Mouse (Mus musculus) mature B cell (primary cell): ENCODE results near the gene Rac2.

Experiments
- in situ Hi-C: fragments of 300-500 bp; cut with MboI; formaldehyde crosslinking; loops from 2 replicates; pipeline ENCODE4 v1.14.3; 2019

Rac2 gene

GRCm38 (mm10) chr15:78547415-78548335 lies 24.9 kb downstream of the Rac2 start:
- in situ Hi-C loops = no loop called here

- in situ Hi-C loops = no loop called here
Measured at GRCm38 (mm10) chr15:78546060-78546459, 26.5 kb downstream of the Rac2 start.

- in situ Hi-C loops = no loop called here
Measured at GRCm38 (mm10) chr15:78544561-78545001, 28.0 kb downstream of the Rac2 start, which contains the start of gene Sstr3. Gene Sstr3 (minus strand): TSS chr15:78544685.

GRCm38 (mm10) chr15:78544041-78544440 lies 28.5 kb downstream of the Rac2 start:
- in situ Hi-C loops = no loop called here

GRCm38 (mm10) chr15:78542767-78543303 lies 29.7 kb downstream of the Rac2 start:
- in situ Hi-C loops = no loop called here

GRCm38 (mm10) chr15:78542098-78542766 lies 30.4 kb downstream of the Rac2 start:
- in situ Hi-C loops = no loop called here

- in situ Hi-C loops = no loop called here
Measured at GRCm38 (mm10) chr15:78541606-78542005, 31.0 kb downstream of the Rac2 start.

- in situ Hi-C loops = no loop called here
Measured at GRCm38 (mm10) chr15:78541036-78541435, 31.5 kb downstream of the Rac2 start.

- in situ Hi-C loops = loop anchor here (10.0 kb wide), 1 partner anchor 91 kb away; no protein-coding TSS in a partner anchor
Measured at GRCm38 (mm10) chr15:78535723-78536421, 36.7 kb downstream of the Rac2 start.

- in situ Hi-C loops = loop anchor here (10.0 kb wide), 1 partner anchor 89 kb away; no protein-coding TSS in a partner anchor
Measured at GRCm38 (mm10) chr15:78533346-78533835, 39.2 kb downstream of the Rac2 start.

GRCm38 (mm10) chr15:78532566-78533345 lies 39.8 kb downstream of the Rac2 start:
- in situ Hi-C loops = loop anchor here (10.0 kb wide), 1 partner anchor 88 kb away; no protein-coding TSS in a partner anchor

- in situ Hi-C loops = loop anchor here (10.0 kb wide), 1 partner anchor 87 kb away; no protein-coding TSS in a partner anchor
Measured at GRCm38 (mm10) chr15:78531901-78532469, 40.6 kb downstream of the Rac2 start.

GRCm38 (mm10) chr15:78531451-78531720 lies 41.2 kb downstream of the Rac2 start:
- in situ Hi-C loops = loop anchor here (10.0 kb wide), 1 partner anchor 87 kb away; no protein-coding TSS in a partner anchor

GRCm38 (mm10) chr15:78530671-78531450 lies 41.7 kb downstream of the Rac2 start, which contains the start of gene C1qtnf6:
Gene C1qtnf6 (minus strand): TSS chr15:78531416.
- in situ Hi-C loops = loop anchor here (10.0 kb wide), 1 partner anchor 86 kb away; no protein-coding TSS in a partner anchor

GRCm38 (mm10) chr15:78530141-78530540 lies 42.4 kb downstream of the Rac2 start:
- in situ Hi-C loops = loop anchor here (10.0 kb wide), 1 partner anchor 85 kb away; no protein-coding TSS in a partner anchor

- in situ Hi-C loops = no loop called here
Measured at GRCm38 (mm10) chr15:78529428-78529990, 43.1 kb downstream of the Rac2 start.

GRCm38 (mm10) chr15:78528726-78529411 lies 43.7 kb downstream of the Rac2 start:
- in situ Hi-C loops = no loop called here

- in situ Hi-C loops = no loop called here
Measured at GRCm38 (mm10) chr15:78527973-78528372, 44.6 kb downstream of the Rac2 start.
